Mouse (Mus musculus) cortical plate, adult 2 months (tissue): Measurements from ENCODE around the gene Cyp1a1. TPM values are rescaled to one million over a fixed set of nuclear protein-coding genes. Genes with fewer than 3 reads are reported as not detected.

ENCODE experiments used
- H3K27ac ChIP-seq: fragments of 200-500 bp; 2 replicates; pipeline ENCODE4 v1.5.1; 2012; ENCODE audit warnings: low read length, control low read depth, inconsistent platforms; ENCODE audit not compliant: insufficient read depth
- H3K4me1 ChIP-seq: fragments of 200-500 bp; 2 replicates; pipeline ENCODE4 v1.6.1; 2011; ENCODE audit warnings: low read length; ENCODE audit not compliant: control insufficient read depth, insufficient read depth
- H3K4me3 ChIP-seq: fragments of 200-500 bp; 2 replicates; pipeline ENCODE4 v1.5.1; 2011; ENCODE audit warnings: mild to moderate bottlenecking, low read length, control low read depth; ENCODE audit not compliant: insufficient read depth
- CTCF ChIP-seq: fragments of 200-500 bp; IDR thresholded peaks from 2 replicates; pipeline ENCODE4 v1.5.1; 2011; ENCODE audit warnings: mild to moderate bottlenecking, control low read depth, low read length; ENCODE audit not compliant: insufficient read depth; ENCODE audit errors: extremely low read depth
- POLR2A ChIP-seq: fragments of 200-500 bp; IDR thresholded peaks from 2 replicates; pipeline ENCODE4 v1.6.1; 2011; ENCODE audit warnings: mild to moderate bottlenecking, low read length, control low read depth; ENCODE audit not compliant: insufficient read depth; ENCODE audit errors: extremely low read depth
- polyA plus RNA-seq: library from polyadenylated mRNA; depleted of rRNA; stranded (reverse); fragments of >200 nt; gene quantifications from 2 replicates; pipeline ENCODE4 v1.2.3, GENCODE M21; 2012

Cyp1a1 gene
- polyA plus RNA-seq, 1 experiment = 0.08 TPM

DNA sequence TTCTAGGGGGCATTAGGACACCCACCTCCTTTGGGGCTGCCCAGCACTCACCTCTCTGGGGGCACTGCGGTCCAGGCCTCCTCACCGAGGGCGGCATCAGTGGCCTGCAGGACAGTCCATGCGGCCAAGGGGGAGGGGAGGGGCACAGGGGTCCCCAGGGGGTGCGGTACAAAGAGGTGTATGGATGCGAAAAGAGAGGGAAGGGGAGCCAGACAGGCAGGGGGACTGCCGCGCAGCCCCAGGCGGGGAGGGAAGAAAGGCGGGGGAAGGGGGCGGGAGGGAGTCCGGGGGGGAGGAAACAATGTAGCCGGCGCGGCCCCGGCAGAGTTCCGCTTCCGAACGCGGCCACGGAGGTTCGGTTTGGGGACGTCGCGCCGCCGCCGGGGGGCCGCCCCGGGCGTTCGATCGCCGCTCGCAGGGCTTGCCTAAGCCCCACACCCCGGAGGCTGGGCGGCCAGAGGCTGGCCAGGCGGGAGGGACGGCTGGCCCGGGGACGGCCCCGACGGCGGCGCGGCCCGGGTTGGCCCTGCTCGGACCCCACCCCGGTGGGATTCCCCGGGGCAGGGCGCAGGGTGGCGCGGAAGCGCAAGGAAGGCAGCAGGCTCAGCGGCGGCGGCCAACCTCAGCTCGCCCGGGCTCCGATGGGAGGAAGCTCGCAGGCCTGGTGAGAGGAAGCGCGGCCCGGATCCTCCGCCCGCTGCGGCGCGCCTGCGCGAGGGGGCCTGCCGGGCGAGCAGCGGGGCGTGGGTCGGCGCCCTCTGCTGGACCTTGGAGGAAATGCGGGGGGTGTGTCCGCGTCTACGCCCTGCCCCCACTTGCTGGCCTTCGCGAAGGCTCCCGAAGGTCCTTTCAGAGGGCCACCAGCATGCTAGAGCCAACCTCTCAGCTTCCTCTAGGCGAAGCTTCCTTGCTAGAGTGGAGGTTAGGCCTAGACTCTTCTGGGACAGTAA lies 42.5 kb upstream of the Cyp1a1 start:
- peak; percentile 71 for TF ChIP-seq CTCF
- TF ChIP-seq POLR2A = peak; percentile 60; the same call in 1 of the 2 replicates
- Histone ChIP-seq H3K27ac (peak overlapping the region; percentile 91), H3K4me3 (peak overlapping the region; percentile 68), H3K4me1 (peaks cover 8% of the 10 kb centered on the region)

DNA sequence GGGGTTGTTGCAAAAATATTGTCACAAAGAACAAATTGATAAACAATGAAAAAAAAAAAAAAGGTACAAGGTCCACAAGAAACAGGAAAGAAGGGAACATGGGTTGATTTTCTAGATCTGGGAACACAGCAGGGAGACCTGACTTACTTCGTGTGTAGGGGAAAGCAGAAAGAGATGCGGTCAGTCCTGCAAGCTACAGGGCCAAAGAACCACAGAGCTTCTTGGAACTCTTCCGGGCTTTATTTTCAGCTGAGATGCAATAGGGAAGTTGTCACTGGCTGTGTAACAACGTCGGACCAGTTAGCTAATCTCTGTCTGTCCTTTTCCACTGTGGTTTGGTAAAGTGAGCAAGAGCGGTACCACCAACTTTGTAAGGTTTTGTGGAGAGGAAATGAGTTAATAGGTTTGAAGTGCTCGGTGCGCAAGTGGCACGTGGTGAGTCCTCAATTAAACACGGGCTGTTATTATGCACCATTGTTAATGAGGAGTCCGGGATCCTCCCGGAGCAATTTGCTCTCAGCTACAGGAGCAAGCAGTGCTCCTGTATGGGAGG lies 41.1 kb upstream of the Cyp1a1 start:
- TF ChIP-seq CTCF (no peak), POLR2A (no peak)
- Histone ChIP-seq H3K27ac (no peak overlapping the region), H3K4me1 (peaks cover 8% of the 10 kb centered on the region), H3K4me3 (no peak overlapping the region)

DNA sequence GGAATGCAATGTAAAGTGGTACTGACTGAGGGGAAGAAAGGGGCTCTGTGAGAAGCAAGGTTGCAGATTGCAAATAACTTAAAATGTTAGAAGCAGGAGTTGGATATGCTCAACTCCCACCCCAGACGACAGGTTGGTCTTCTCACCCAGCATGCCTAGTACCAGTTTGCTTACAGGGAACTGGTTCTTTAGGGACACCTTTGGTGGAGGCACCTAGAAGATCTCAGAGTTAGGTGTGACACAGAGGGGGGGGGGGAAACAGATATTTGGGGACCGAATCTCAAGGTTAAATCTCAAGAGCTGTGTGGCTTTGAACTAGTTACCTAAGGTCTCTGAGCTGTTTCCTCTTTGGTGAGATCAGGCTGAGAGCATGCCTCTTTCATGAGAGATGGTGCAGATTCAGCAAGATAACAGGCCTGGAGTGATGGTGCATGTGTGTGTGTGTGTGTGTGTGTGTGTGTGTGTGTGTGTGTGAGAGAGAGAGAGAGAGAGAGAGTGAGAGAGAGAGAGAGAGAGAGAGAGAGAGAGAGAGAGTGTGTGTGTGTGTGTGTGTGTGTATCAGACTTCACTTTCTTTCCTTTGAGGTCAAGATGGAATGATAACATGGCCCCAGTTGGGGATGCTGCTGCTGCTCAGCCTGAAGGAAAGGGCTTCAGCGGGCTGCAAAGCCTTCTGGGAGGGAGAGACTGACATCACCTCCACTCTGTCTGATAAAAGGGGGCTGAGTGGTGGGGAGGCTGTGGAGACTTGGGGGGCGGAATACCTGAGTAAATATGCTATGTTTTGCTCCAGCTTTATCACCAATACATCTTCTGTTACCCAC lies 40.2 kb upstream of the Cyp1a1 start:
- Histone ChIP-seq H3K4me1 (peaks cover 8% of the 10 kb centered on the region), H3K27ac (no peak overlapping the region), H3K4me3 (no peak overlapping the region)
- TF ChIP-seq CTCF (no peak), POLR2A (no peak)

DNA sequence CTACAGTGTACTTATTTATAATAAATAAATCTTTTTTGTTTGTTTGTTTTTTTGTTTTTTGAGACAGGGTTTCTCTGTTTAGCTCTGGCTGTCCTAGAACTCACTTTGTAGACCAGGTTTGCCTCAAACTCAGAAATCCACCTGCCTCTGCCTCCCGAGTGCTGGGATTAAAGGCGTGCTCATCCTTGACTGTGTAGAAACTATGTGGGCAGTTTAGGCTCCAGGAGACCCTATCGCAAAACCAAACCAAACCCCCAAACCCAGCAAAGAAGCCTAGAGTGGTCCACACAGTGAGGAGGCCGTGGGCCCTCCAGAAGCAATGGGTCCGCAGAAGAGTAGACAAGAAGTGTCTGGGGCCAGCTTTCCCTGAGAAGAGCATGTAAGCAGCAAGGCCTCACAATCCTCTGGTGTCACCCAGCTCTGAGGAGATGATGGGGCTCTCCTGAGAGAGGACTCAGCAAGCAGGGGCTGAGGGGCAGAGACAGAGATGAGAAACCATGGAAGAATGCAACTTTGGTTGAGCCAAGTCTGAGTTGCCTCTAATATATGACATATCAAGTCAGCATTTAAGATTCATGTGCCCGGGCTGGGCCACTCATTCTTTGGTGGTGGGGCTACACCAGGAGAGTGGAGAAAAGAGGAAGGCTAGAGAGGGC lies 37.5 kb upstream of the Cyp1a1 start:
- Histone ChIP-seq H3K4me3 (no peak overlapping the region), H3K27ac (no peak overlapping the region), H3K4me1 (no peaks in the 10 kb centered on the region)
- TF ChIP-seq CTCF (no peak), POLR2A (no peak)

DNA sequence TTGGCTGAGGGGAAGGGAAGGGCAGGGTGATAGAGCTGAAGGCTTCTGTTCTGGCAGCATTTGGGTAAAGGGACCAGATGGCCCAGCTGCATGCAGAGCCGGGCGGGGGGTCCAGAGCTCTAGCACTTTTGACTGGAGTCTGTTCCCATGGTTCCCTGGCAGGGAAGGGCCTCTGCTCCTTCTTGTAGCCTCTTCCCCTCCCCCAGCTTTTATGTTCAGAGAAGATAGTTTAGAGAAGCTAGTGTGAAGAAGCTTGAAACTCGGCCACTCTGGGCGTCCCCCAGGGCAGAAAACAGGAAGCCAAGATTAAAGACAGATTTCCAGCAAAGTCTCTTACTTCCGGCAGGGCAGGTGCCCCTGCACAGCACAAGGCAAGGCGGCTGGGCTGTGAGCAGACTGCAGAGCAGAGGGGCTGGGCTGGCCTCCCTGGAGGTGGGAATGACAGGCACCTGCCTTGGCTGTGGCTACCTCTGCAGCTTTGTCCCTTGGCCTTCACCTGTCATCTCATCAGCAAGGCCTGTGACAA lies 36.9 kb upstream of the Cyp1a1 start:
- no peaks in the 10 kb centered on the region for H3K4me1 ChIP-seq
- TF ChIP-seq POLR2A (no peak), CTCF (no peak)
- H3K4me3 ChIP-seq = no peak overlapping the region
- H3K27ac ChIP-seq = no peak overlapping the region

DNA sequence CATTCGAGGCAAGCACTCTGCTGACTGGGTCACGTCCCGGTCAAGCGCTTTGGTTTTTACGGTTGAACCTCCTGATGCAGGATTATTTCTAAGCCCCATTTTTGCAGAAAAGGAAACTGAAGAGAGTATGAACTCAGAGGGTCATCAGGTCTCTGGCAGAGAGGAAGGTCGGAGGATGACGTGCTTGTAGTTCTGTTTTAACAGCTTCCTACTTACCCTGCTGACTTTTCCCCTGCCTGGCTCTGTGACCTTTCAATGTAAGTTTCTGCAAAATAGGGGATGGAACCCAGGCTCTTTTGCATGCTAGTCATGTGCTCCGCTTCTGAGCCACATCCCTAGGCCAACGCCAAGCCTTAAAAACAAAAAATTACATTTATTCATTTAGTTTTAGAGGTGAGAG lies 35.4 kb upstream of the Cyp1a1 start:
- H3K4me3 ChIP-seq = no peak overlapping the region
- TF ChIP-seq POLR2A = no peak
- TF ChIP-seq CTCF = no peak

DNA sequence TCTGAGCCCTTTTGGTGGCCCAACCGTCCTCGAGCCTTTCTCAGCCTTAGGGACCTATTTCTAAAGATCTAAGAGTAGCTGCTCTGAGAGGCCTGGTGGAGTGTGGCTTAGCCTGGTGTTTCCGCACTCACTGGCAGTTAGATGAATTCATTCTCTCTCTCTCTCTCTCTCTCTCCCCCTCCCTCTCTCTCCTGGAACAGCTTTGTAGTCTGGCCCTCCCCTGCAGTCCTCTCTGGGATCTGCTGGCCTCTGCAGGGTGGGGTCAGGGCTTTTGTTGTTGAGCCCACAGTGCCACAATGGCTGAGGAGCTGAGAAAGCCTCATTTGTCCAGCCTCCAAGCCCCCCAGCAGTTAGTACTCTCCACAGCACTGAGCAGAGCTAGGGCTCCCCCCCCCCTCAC lies 34.9 kb upstream of the Cyp1a1 start:
- TF ChIP-seq CTCF (no peak), POLR2A (no peak)
- Histone ChIP-seq H3K27ac (no peak overlapping the region), H3K4me3 (no peak overlapping the region), H3K4me1 (no peaks in the 10 kb centered on the region)

More for the DNA sequence above, 35.4 kb upstream of the Cyp1a1 start:
- Histone ChIP-seq H3K4me1 (no peaks in the 10 kb centered on the region), H3K27ac (no peak overlapping the region)

DNA sequence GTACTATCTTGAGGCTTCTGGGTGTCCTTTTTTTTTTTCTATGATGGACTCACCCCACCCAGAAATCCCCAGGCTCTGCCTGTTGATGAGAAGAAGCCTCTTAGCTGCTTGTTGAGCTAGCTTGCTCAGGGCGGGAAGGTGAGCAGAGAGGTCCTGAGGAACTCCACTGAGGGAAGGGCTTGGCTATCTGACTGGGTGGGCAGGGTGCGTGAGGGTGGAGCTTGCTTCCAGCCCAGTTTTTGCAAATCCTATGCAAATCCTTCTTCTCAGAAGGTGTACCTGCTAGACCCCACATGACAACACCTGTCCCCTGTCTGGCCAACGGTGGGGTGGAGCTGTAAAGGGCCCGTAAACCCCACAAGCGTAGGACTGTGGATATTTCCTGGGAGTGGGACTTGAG lies 34.4 kb upstream of the Cyp1a1 start, which contains the start of gene Csk:
Gene Csk, minus strand, starts transcription at position 349 of the 400 bp plus-strand sequence.
- Histone ChIP-seq H3K4me3 (no peak within 1 kb of the TSS), H3K27ac (no peak within 1 kb of the TSS), H3K4me1 (no peaks in the 10 kb centered on the region)
- TF ChIP-seq CTCF (no peak), POLR2A (no peak)

DNA sequence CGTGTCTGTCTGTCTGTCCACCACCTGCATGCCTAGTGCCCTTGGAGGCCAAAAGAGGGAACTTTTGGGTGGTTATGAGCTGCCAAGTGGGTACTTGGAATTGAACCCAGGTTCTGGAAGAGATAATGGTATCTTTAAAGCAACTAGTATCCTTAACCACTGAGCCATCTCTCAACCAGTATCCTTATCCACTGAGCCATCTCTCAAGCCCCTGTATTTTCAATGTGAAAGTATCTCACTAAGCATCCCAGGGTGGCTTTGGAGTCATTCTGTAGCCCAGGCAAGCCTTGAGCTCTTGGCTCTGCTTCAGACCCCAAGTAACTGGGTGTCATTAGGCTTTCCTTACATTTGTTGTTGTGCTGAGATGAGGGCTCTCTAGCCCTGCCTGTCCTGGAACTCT lies 32.8 kb upstream of the Cyp1a1 start:
- Histone ChIP-seq H3K27ac (no peak overlapping the region), H3K4me1 (no peaks in the 10 kb centered on the region), H3K4me3 (no peak overlapping the region)
- TF ChIP-seq CTCF (no peak), POLR2A (no peak)
